Mouse (Mus musculus): ENCODE data around the gene D630003M21Rik.

DNA sequence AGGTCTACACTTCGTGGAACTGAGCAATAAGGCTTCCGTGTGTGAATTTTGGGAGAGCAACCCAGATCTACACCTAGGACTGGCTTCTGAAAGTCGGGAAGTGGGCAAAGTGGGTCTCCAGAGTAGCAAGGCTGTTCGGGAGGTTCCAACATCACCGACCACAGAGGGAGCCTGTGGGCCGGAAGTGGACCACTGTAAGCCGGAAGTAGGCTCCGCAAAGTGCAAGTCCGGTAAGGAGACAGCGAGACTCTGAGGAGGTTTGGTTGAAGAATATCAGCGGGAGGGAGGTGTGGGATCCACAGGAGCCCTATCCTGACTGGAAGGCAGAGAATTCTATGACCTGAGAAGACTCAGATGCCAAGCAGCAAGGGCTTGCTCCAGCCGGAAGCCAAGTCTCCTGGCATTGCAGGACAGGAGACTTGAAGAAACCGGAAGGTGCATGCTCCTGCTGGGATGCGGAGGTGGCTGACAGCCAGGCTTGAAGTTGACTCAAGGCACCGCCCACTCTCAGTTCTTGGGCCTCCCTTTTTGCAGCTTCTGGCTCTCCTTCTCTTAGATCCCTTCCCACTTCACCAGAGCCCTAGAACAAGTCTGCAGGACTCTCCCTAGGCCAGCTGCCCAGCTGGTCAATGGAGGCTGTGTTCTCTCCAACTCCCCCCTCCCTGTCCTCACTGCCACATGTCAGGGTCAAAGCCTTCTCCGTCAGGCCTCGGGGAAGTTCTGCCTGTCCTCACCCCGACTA is 14.3 kb upstream of the D630003M21Rik start:
- TF ChIP-seq CTCF (IDR thresholded peaks at IDR 0.05; ENCODE audit: low read depth, low read length) (no peak), POLR2A (IDR thresholded peaks at IDR 0.05; ENCODE audit: borderline replicate concordance, low read depth, low read length) (no peak)

All from bone marrow macrophage, adult 2 months (primary cell).